Mouse (Mus musculus) MEL (cell line): ENCODE results near the gene Atxn10. TPM values are rescaled to one million over a fixed set of nuclear protein-coding genes. Genes with fewer than 3 reads are reported as not detected.

ENCODE experiments used
- DNase-seq: peaks from one replicate; pipeline ENCODE4 v3.0.0; 2011; ENCODE audit warnings: low read depth, low spot score
- H3K27ac ChIP-seq: 2 replicates; pipeline ENCODE4 v1.5.1; 2012; ENCODE audit warnings: low read depth, mild to moderate bottlenecking, control low read depth, low read length, moderate library complexity; ENCODE audit not compliant: control insufficient read depth
- H3K27me3 ChIP-seq, 2 experiments: fragments of 150-350 bp in 1 of 2; sonication (generic) in 1 of 2; 2 replicates each; pipeline ENCODE4 v1.6.1; 2012; ENCODE audit warnings: low read length in 2 of 2, mild to moderate bottlenecking in 2 of 2, improper control_type of control experiment in 1 of 2, moderate library complexity in 1 of 2; ENCODE audit not compliant: insufficient read depth in 2 of 2, control insufficient read depth in 1 of 2
- H3K36me3 ChIP-seq, 2 experiments: 2 replicates each; pipeline ENCODE4 v1.6.1; 2012 to 2014; ENCODE audit warnings: low read length in 2 of 2, improper control_type of control experiment in 1 of 2, inconsistent platforms in 1 of 2, mild to moderate bottlenecking in 1 of 2; ENCODE audit not compliant: insufficient read depth in 2 of 2, control insufficient read depth in 1 of 2
- H3K4me1 ChIP-seq, 2 experiments: fragments of 150-350 bp in 1 of 2; sonication (generic) in 1 of 2; 2 replicates each; pipeline ENCODE4 v1.6.1; 2012; ENCODE audit warnings: low read length in 2 of 2, improper control_type of control experiment in 1 of 2, mild to moderate bottlenecking in 1 of 2; ENCODE audit not compliant: insufficient read depth in 2 of 2, control insufficient read depth in 1 of 2
- H3K4me3 ChIP-seq, 2 experiments: fragments of 150-350 bp in 1 of 2; sonication (generic) in 1 of 2; 2 replicates each; pipeline ENCODE4 v1.5.1; 2012; ENCODE audit warnings: low read depth in 2 of 2, low read length in 2 of 2, mild to moderate bottlenecking in 2 of 2, moderate library complexity in 2 of 2, control low read depth in 1 of 2, improper control_type of control experiment in 1 of 2; ENCODE audit not compliant: control insufficient read depth in 1 of 2, insufficient read depth in 1 of 2
- H3K79me2 ChIP-seq: 2 replicates; pipeline ENCODE4 v1.6.1; 2012; ENCODE audit warnings: mild to moderate bottlenecking, low read length, moderate library complexity; ENCODE audit not compliant: control insufficient read depth, poor library complexity, insufficient read depth
- H3K9ac ChIP-seq: 2 replicates; pipeline ENCODE4 v1.6.1; 2012; ENCODE audit warnings: low read depth, mild to moderate bottlenecking, control low read depth, low read length, moderate library complexity; ENCODE audit not compliant: control insufficient read depth, poor library complexity, severe bottlenecking
- H3K9me3 ChIP-seq: fragments of 150-350 bp; sonication (generic); replicated peaks from 2 replicates; pipeline ENCODE4 v1.6.1; 2012; ENCODE audit warnings: mild to moderate bottlenecking, low read length, improper control_type of control experiment, moderate library complexity; ENCODE audit not compliant: insufficient read depth
- CHD1 ChIP-seq: IDR thresholded peaks from 2 replicates; pipeline ENCODE4 v1.6.1; 2012; ENCODE audit warnings: low read depth, mild to moderate bottlenecking, inconsistent platforms, low read length, improper control_type of control experiment
- E2F4 ChIP-seq: IDR thresholded peaks from 2 replicates; pipeline ENCODE4 v1.6.1; 2011; ENCODE audit warnings: low read depth, low read length, improper control_type of control experiment, borderline replicate concordance
- ELF1 ChIP-seq: IDR thresholded peaks from 2 replicates; pipeline ENCODE4 v1.6.1; 2014; ENCODE audit warnings: low read depth, mild to moderate bottlenecking, inconsistent platforms, low read length, improper control_type of control experiment, moderate library complexity
- ETS1 ChIP-seq: IDR thresholded peaks from 2 replicates; pipeline ENCODE4 v1.6.1; 2012; ENCODE audit warnings: low read depth, mild to moderate bottlenecking, inconsistent platforms, low read length, improper control_type of control experiment, moderate library complexity
- GATA1 ChIP-seq: IDR thresholded peaks from 2 replicates; pipeline ENCODE4 v1.6.1; 2011; ENCODE audit warnings: low read depth, low read length, improper control_type of control experiment
- HCFC1 ChIP-seq: IDR thresholded peaks from 2 replicates; pipeline ENCODE4 v1.6.1; 2012; ENCODE audit warnings: low read depth, mild to moderate bottlenecking, inconsistent platforms, low read length, improper control_type of control experiment, moderate library complexity
- JUND ChIP-seq: IDR thresholded peaks from 2 replicates; pipeline ENCODE4 v1.6.1; 2011; ENCODE audit warnings: low read depth, mild to moderate bottlenecking, improper control_type of control experiment, low read length
- KAT2A ChIP-seq: conservative IDR thresholded peaks from 2 replicates; pipeline ENCODE4 v1.6.1; 2012; ENCODE audit warnings: low read depth, low read length, improper control_type of control experiment, inconsistent platforms
- MAX ChIP-seq: IDR thresholded peaks from 2 replicates; pipeline ENCODE4 v1.6.1; 2011; ENCODE audit warnings: low read length, improper control_type of control experiment
- MXI1 ChIP-seq: IDR thresholded peaks from 2 replicates; pipeline ENCODE4 v1.6.1; 2011; ENCODE audit warnings: mild to moderate bottlenecking, low read depth, low read length, improper control_type of control experiment
- MYB ChIP-seq: IDR thresholded peaks from 2 replicates; pipeline ENCODE4 v1.6.1; 2011; ENCODE audit warnings: mild to moderate bottlenecking, low read depth, low read length, improper control_type of control experiment
- MYC ChIP-seq: IDR thresholded peaks from 2 replicates; pipeline ENCODE4 v1.6.1; 2011; ENCODE audit warnings: low read depth, mild to moderate bottlenecking, low read length, improper control_type of control experiment, moderate library complexity
- NELFE ChIP-seq: IDR thresholded peaks from 2 replicates; pipeline ENCODE4 v1.6.1; 2011; ENCODE audit warnings: low read depth, low read length, improper control_type of control experiment
- POLR2AphosphoS2 ChIP-seq: IDR thresholded peaks from 2 replicates; pipeline ENCODE4 v1.6.1; 2011; ENCODE audit warnings: low read length, improper control_type of control experiment
- POLR2AphosphoS5 ChIP-seq: IDR thresholded peaks from 2 replicates; pipeline ENCODE4 v1.6.1; 2012; ENCODE audit warnings: low read depth, borderline replicate concordance, mild to moderate bottlenecking, inconsistent platforms, low read length, moderate library complexity, mixed read lengths
- RAD21 ChIP-seq: IDR thresholded peaks from 2 replicates; pipeline ENCODE4 v1.6.1; 2011; ENCODE audit warnings: mild to moderate bottlenecking, low read depth, low read length, improper control_type of control experiment
- RCOR1 ChIP-seq: IDR thresholded peaks from 2 replicates; pipeline ENCODE4 v1.6.1; 2012; ENCODE audit warnings: low read depth, mild to moderate bottlenecking, inconsistent platforms, low read length, improper control_type of control experiment
- SMC3 ChIP-seq: IDR thresholded peaks from 2 replicates; pipeline ENCODE4 v1.6.1; 2011; ENCODE audit warnings: low read depth, low read length, improper control_type of control experiment
- TBP ChIP-seq: IDR thresholded peaks from 2 replicates; pipeline ENCODE4 v1.8.0; 2011; ENCODE audit warnings: low read depth, low read length, improper control_type of control experiment
- TCF12 ChIP-seq: IDR thresholded peaks from 2 replicates; pipeline ENCODE4 v1.6.1; 2014; ENCODE audit warnings: low read depth, mild to moderate bottlenecking, inconsistent platforms, low read length, improper control_type of control experiment, moderate library complexity
- UBTF ChIP-seq: IDR thresholded peaks from 2 replicates; pipeline ENCODE4 v1.6.1; 2012; ENCODE audit warnings: low read depth, mild to moderate bottlenecking, inconsistent platforms, low read length, improper control_type of control experiment, moderate library complexity, borderline replicate concordance; ENCODE audit not compliant: insufficient read depth
- USF1 ChIP-seq: IDR thresholded peaks from 2 replicates; pipeline ENCODE4 v1.6.1; 2014; ENCODE audit warnings: low read depth, mild to moderate bottlenecking, inconsistent platforms, low read length, improper control_type of control experiment, moderate library complexity
- USF2 ChIP-seq, 2 experiments: IDR thresholded peaks; 2 replicates each; pipeline ENCODE4 v1.6.1; 2011 to 2012; ENCODE audit warnings: improper control_type of control experiment in 2 of 2, low read length in 2 of 2, borderline replicate concordance in 1 of 2, inconsistent platforms in 1 of 2, low read depth in 1 of 2, mild to moderate bottlenecking in 1 of 2; ENCODE audit not compliant: insufficient read depth in 1 of 2
- ZKSCAN1 ChIP-seq: IDR thresholded peaks from 2 replicates; pipeline ENCODE4 v1.6.1; 2012; ENCODE audit warnings: low read depth, mild to moderate bottlenecking, inconsistent platforms, low read length, improper control_type of control experiment, moderate library complexity
- ZNF384 ChIP-seq: IDR thresholded peaks from 2 replicates; pipeline ENCODE4 v1.6.1; 2012; ENCODE audit warnings: low read depth, mild to moderate bottlenecking, inconsistent platforms, low read length, improper control_type of control experiment
- polyA plus RNA-seq, 2 experiments: library from polyadenylated mRNA; stranded (reverse) in 1 of 2; unstranded in 1 of 2; fragments of >175 nt in 1 of 2; fragments of >200 nt in 1 of 2; gene quantifications; 2 replicates each; pipeline versions ENCODE4 v1.2.1 to v1.2.4; 2012; ENCODE audit warnings: low replicate concordance in 2 of 2, low read depth in 1 of 2; ENCODE audit not compliant: insufficient read length in 2 of 2, insufficient read depth in 1 of 2, missing spikeins in 1 of 2
- total RNA-seq: library from RNA; depleted of rRNA; stranded (reverse); fragments of 300-350 nt; gene quantifications from 2 replicates; pipeline ENCODE4 v1.2.3, GENCODE M21; 2012

The Atxn10 gene
- total and polyA plus RNA-seq, 3 experiments = 24.5 to 75.6 (median 45.0) TPM

- Histone ChIP-seq H3K36me3 (no peaks in the 10 kb centered on the region), H3K9me3 (no peaks in the 10 kb centered on the region), H3K27me3 (no peaks in the 10 kb centered on the region), H3K9ac (no peak overlapping the region), H3K4me1 (no peaks in the 10 kb centered on the region), H3K27ac (no peak overlapping the region), H3K4me3 (no peak overlapping the region), H3K79me2 (no peaks in the 10 kb centered on the region)
- TF ChIP-seq RAD21 (no peak), MYB (no peak), NELFE (no peak)
- DNase-seq = no peak
Observed at GRCm38 (mm10) chr15:85303976-85304375, 32.1 kb upstream of the Atxn10 start.

DNA sequence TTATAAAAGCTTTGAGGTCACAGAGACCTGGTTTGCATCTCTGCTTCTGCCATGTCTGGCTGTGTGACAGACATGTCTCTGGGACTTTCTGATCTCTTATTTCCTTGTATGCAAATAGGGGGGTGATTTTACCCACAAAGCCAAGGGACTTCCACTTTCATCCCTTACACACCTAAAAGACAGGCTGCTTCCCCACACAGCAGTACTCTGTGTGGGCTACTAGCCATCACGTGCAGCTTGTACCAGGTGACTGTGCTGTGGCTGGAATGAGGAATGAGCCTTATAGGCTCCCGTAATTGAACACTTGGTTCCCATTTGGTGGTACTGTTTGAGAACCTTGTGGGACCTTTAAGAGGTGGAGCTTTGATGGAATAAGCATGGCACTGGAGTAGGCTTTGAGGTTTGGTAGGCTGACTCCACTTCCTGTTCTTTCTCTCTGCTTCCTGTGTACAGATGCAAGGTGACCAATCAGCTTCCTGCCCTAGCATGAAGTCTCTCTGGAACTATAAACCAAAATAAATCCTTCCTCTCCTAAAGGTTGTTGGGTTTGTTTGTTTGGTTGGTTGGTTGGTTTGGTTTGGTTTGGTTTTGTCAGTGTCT lies 28.9 kb upstream of the Atxn10 start:
- no peaks in the 10 kb centered on the region for H3K36me3 ChIP-seq
- no peaks in the 10 kb centered on the region for H3K9me3 ChIP-seq
- TF ChIP-seq ZKSCAN1 = no peak
- no peak for TF ChIP-seq HCFC1
- TF ChIP-seq TCF12 = no peak
- TF ChIP-seq MYC = no peak
- H3K27me3 ChIP-seq = no peaks in the 10 kb centered on the region
- no peak overlapping the region for H3K9ac ChIP-seq
- no peak for DNase-seq
- H3K79me2 ChIP-seq = no peaks in the 10 kb centered on the region
- H3K4me3 ChIP-seq = no peak overlapping the region
- H3K27ac ChIP-seq = no peak overlapping the region
- H3K4me1 ChIP-seq = no peaks in the 10 kb centered on the region

DNA sequence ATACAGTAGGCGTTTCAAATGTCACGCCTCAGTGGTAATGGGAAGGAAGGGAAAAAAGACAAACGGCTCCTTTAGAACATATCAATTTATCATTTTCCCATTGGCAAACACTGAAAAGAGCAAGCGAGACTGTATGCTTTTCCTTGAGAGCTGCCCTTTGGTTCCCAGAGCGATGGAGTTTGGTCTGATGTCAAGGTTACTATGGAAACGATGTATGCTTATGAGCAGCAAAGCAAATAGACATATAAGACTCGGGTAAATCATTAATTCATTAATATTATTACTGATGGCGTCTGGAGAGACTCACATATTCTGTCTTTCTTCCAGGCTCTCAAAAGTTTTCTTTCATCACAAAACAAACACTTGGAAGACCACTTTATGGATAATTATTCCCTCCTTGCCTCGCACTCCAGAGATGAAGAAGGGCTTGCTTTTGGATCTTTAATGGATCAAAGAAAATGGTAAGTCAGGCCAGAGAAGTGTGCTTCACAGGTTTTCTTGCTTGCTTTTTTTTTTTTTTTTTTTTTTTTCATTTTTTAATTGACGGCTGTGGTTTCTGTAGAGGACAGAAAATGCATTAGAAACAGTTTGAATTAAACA lies 24.9 kb upstream of the Atxn10 start:
- Histone ChIP-seq H3K9me3 (no peaks in the 10 kb centered on the region), H3K4me1 (no peaks in the 10 kb centered on the region), H3K4me3 (no peak overlapping the region), H3K9ac (no peak overlapping the region), H3K27ac (no peak overlapping the region), H3K79me2 (no peaks in the 10 kb centered on the region), H3K27me3 (no peaks in the 10 kb centered on the region), H3K36me3 (no peaks in the 10 kb centered on the region)
- no peak for DNase-seq
- TF ChIP-seq RCOR1 (no peak), MYC (no peak), ZNF384 (no peak), USF2 (IDR thresholded peaks at IDR 0.05; ENCODE audit: borderline replicate concordance in 1 of 2, insufficient read depth in 1 of 2, low read depth in 1 of 2, low read length in 2 of 2) (no peak), E2F4 (no peak), CHD1 (no peak), ELF1 (no peak), SMC3 (no peak), TBP (no peak), GATA1 (no peak), ETS1 (no peak), KAT2A (no peak), UBTF (no peak), MXI1 (no peak), RAD21 (no peak), JUND (no peak), USF1 (no peak), MAX (no peak), POLR2AphosphoS5 (no peak), POLR2AphosphoS2 (no peak)
